Mouse (Mus musculus) layer of hippocampus, postnatal 36 days (tissue): ENCODE data around the gene Pde8b. TPM values are rescaled to one million over a fixed set of nuclear protein-coding genes. Genes with fewer than 3 reads are reported as not detected.
"Not testable (repeated sequence)": the region's sequence is repeated elsewhere in the genome, so short reads cannot be mapped to it uniquely, and the experiment has no call there.

Experiments used
- DNase-seq, 2 experiments: peaks; one replicate each; pipeline ENCODE4 v3.0.0; 2022
- total RNA-seq, 2 experiments: library from RNA; stranded (reverse); gene quantifications; 2 replicates each; pipeline ENCODE4 v1.2.3; 2021

Pde8b gene
- total RNA-seq, 2 experiments from 2014 or later, result 97.2 to 99.8 TPM

GRCm38 (mm10) chr13:95221882-95222568, 28.1 kb downstream of the Pde8b start:
- DNase-seq, result peak; percentile 17 to 34

DNA sequence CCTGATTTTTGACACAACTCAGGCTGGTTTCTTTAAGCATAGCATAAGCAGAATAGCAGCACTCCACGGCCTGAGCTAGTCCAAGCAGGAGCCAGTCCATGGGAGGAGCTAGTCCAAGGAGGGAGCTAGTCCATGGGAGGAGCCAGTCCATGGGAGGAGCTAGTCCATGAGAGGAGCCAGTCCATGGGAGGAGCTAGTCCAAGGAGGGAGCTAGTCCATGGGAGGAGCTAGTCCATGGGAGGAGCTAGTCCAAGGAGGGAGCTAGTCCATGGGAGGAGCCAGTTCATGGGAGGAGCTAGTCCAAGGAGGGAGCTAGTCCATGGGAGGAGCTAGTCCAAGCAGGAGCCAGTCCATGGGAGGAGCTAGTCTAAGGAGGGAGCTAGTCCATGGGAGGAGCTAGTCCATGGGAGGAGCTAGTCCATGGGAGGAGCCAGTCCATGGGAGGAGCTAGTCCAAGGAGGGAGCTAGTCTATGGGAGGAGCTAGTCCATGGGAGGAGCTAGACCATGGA, 34.4 kb downstream of the Pde8b start:
- not testable (repeated sequence) for DNase-seq

DNA sequence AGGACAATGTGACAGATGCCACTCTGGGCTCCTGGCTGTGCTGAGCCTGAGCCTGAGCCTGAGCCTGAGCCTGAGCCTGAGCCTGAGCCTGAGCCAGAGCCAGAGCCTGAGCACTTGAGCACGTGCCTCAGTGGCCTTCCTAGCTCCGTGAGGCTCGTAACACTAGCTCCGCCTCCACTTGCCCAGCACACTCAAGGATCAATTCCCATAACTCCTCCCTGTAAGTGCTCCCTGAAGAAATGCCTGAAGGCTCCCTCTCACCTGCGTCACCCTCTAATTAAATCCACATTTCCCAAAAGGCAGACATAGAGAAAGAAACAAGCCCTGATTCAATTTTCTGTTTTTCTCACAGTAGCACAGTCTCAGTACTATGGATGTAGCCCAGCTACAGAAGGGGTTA, 37.8 kb downstream of the Pde8b start:
- DNase-seq, result no peak

DNA sequence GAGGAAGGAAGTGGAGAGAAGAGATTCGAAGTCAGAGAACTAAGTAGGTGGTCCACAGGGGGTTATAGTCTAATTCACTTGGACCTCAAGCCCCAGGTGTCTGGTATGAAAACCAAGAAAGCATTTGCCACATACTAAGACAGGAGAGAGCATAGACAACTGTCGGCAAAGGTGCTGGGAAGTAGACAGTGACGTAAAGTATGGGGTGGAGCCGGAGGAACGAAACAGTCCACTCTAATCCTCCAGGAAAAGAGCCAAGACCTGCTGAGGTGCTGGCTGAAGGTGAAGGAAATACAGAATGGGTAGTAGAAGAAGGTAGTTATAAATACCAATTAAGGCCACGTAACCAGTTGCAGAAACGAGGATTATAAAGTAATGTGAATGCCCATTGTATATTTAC, 42.8 kb downstream of the Pde8b start:
- DNase-seq, result not testable (repeated sequence)

DNA sequence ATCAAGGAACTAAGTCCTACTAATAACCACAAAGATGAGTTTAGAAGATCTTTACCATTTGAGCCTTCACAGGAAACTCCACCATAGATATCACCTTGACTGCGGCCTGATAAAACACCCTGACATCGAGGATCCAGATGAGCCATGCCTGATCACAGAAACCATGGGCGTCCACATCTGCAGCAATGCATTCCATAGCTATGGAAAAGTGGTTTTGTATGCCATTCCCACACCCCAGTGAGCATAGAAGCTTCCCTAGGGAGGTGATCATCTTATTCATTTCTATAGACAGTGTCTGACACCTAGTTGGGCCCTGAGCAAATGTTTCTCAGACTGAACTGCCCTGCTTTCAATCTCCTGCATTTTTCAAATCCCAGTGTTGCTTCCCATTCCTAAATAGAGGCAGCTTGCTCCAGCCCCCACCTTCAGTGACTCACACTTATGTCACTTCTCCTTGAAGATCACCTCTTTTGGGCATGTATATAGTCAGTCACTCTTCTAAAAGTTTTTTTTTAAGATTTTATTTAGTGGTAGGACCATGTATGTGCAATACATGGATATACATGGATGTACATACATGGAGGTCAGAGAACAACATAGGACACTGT, 47.9 kb downstream of the Pde8b start:
- no peak for DNase-seq

DNA sequence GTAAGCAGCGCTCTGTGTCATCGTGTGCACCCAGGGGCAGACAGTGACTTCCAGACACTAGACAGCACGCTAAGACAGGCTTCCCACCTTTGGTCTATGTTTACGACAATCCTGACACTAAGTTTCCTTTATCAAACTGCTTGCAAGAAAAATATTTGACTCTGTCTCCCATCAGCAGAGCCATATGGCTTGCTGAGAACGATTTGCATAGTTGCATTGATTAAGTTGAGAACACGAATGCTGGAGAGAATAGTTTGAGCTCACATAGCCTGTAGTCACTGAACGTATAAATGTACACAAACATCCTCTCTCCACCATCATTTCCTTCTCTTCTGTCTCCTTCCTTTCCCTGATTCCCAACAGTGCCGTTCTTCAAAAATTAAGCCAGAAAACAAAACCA, 49.3 kb downstream of the Pde8b start:
- peak in 1 of 2 experiments; percentile 26 for DNase-seq

- DNase-seq, result no peak
Observed at GRCm38 (mm10) chr13:95200036-95200435, 50.1 kb downstream of the Pde8b start.

- DNase-seq, result no peak
Observed at GRCm38 (mm10) chr13:95196106-95196705, 53.9 kb downstream of the Pde8b start.

DNA sequence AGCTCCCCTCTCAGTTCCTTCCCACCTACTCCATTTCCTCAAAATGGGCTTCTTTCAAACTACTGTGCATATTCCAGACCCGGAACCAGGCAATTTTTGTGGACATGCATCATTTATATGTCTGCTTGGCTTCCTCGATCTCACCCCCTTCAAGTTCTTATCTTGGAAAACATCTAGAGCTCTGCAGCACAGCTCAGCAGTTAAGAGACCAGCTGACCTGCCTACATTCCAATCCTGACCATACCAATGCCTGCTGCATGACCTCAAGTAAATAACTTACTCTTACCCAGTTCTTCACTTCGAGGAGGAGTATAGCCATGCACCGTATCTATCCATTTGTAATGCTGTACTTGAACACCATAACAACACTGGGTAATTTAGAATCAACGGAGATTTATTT, 58.2 kb downstream of the Pde8b start:
- no peak for DNase-seq

GRCm38 (mm10) chr13:95189111-95189510, 61.0 kb downstream of the Pde8b start:
- no peak for DNase-seq

GRCm38 (mm10) chr13:95187153-95187665, 62.9 kb downstream of the Pde8b start:
- no peak for DNase-seq

- DNase-seq, result no peak
Observed at GRCm38 (mm10) chr13:95186741-95187035, 63.4 kb downstream of the Pde8b start.

DNA sequence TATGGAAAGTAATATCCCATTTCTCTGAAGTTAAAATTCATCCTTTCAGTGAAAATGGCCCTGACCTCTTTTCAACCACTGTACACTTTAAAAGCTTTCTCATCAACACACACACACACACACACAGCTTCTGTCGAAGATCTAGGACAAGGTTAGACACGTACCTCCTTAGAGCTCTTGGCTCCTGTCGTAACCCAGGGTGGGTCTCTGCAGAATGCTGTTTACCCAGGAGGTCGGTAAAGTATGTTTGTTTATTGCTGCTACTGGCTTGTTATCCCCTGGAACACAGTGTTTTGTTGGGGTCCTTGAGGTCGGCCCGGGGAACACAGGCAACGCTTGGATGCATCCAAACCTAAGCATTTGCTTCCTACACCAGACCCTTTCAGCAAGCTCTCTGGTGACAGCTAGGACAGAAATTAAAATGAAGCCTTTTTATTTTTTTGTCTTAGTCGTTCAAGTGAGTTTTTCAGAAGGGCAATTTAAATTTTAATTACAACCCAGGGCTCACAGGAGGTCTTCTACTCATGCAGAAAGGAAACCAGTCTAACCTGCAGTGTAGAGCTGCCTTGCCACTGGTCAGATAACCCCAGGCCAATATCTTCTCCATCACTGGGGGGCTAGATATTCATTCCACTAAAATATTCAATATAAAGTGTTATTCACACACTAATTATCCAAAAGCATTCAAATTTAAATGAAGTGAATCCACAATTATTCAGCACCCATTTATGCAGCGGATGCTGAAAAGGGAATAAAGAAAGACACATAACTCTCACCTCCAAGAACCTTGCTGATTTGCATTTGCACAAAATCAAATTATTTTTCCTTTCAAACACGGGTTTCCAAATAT, 64.0 kb downstream of the Pde8b start:
- DNase-seq, result no peak

- DNase-seq, result no peak
Observed at GRCm38 (mm10) chr13:95183686-95184085, 66.5 kb downstream of the Pde8b start.

- no peak for DNase-seq
Observed at GRCm38 (mm10) chr13:95180208-95180607, 69.9 kb downstream of the Pde8b start.

GRCm38 (mm10) chr13:95177326-95177725, 72.8 kb downstream of the Pde8b start:
- DNase-seq, result peak in 1 of 2 experiments; percentile 31

GRCm38 (mm10) chr13:95176399-95176798, 73.7 kb downstream of the Pde8b start:
- DNase-seq, result no peak

DNA sequence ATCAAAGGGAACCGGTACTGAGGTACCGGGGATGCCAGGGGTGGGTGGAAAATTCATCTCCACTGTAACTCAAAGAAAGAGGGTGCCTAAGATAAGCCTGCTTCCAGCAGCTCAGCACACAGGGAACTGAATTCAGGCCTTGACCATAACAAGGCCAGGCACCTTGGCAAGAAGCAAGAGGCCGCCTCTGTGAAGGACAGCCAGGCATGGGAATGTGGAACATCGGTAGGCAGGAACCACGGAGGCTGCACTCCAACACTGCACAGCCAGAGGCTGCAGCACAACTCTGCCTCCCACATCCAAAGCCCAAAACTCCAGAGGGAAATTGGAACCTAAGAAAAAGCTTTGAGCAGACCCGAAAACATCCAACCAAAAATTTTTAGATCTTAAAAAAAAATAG, 75.9 kb downstream of the Pde8b start:
- peak; percentile 28 to 40 for DNase-seq

- no peak for DNase-seq
Observed at GRCm38 (mm10) chr13:95172346-95172745, 77.8 kb downstream of the Pde8b start.

GRCm38 (mm10) chr13:95160211-95160610, 89.9 kb downstream of the Pde8b start:
- DNase-seq, result no peak

- DNase-seq, result no peak
Observed at GRCm38 (mm10) chr13:95158986-95159385, 91.2 kb downstream of the Pde8b start.

- DNase-seq, result no peak
Observed at GRCm38 (mm10) chr13:95144746-95145145, 105.4 kb downstream of the Pde8b start.
